Mouse (Mus musculus) testis, postnatal 14 days (tissue): Measurements from ENCODE around the gene Ttll5.

Experiments used
- DNase-seq: peaks from one replicate; pipeline ENCODE4 v3.0.0; 2021; ENCODE audit warnings: low spot score

The Ttll5 gene

GRCm38 (mm10) chr12:86100711-86101110 lies 276.3 kb downstream of the Ttll5 start:
- DNase-seq = no peak

GRCm38 (mm10) chr12:86102686-86103085 lies 278.2 kb downstream of the Ttll5 start:
- DNase-seq = no peak

- no peak for DNase-seq
Observed at GRCm38 (mm10) chr12:86103391-86103790, 278.9 kb downstream of the Ttll5 start.

DNA sequence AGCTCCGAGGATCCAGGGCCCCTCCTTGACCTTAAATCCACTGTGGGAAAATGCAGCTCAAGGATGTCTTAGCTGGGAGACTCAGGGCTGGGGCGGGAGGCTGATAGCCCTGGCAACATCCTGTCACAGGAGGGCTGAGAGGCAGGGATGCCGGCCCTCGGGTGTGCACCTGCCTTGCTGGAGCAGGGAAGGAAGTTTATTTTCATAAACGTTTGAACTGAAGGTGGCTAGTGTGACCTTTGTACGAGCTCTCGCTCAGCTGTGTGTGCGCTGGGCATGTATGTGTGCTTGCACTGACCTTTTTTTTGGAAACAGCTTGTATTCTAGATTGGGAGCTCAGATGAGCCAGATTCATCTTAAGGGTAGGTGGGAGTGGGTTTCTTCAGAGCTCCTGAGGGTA lies 279.4 kb downstream of the Ttll5 start:
- DNase-seq = no peak

GRCm38 (mm10) chr12:86104297-86104696 lies 279.8 kb downstream of the Ttll5 start:
- DNase-seq = no peak

GRCm38 (mm10) chr12:86105546-86105945 lies 281.1 kb downstream of the Ttll5 start:
- no peak for DNase-seq

DNA sequence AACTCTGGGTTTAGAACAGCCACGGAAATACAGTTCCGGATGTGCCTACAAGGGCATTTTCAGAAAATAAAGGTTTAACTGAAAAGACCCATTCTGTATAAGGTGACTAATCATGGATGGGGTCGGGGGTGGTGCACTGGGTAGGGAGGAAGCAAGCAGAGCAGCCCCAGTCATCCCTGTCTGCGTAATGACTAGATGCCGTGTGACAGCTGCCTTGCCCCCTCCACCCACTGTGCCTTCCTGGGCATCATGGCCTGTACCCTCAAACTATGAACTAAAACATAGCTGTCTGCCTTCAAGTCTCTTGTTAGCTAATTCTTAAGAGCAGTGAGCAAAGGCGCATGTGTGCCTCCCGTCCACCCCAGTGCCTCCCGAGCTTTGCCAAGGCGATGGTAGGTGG lies 281.6 kb downstream of the Ttll5 start:
- DNase-seq = no peak

DNA sequence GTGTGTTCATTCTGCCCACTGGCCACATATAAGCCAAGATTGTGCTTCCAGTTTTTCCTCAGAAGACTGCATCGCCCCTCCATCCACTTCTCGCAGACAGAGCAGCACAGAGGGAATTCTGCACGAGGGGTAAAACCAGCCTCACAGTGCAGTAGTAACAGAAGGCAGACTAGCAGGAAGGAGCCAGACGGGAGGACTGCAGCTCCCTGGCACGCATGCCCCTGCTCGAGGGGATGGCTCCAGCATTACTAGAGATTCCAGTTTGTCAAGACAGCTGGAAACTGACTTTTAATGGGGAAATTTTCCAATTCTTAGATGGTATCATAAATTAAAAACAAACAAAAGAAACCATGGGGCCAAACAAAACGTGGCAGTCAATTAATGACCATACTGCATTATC lies 283.2 kb downstream of the Ttll5 start:
- no peak for DNase-seq

DNA sequence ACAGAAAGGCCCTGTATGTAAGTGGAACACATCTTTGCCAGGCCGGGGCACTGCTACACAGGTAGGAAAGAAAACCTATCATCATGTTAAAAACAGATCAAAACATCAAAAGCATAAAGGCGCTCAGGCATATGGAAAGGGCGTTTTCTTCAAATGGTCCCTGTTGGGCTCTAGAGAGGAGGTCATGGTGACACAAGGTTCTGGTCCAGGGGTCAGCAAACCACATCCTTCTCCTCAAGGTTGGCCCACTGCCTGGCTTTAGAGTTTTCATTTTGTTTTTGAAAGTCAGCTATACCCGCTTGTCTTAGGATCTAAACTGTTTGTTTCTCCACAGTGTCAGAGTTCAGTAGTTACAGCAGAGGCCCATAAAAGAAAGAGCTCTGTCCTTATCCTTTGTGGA lies 285.1 kb downstream of the Ttll5 start:
- no peak for DNase-seq

- no peak for DNase-seq
Observed at GRCm38 (mm10) chr12:86110637-86111036, 286.2 kb downstream of the Ttll5 start.
